Mouse (Mus musculus) layer of hippocampus, adult 18-20 months (tissue): ENCODE data around the gene Myl6b. TPM values are rescaled to one million over a fixed set of nuclear protein-coding genes. Genes with fewer than 3 reads are reported as not detected.
"Not testable (repeated sequence)": the region's sequence is repeated elsewhere in the genome, so short reads cannot be mapped to it uniquely, and the experiment has no call there.

Experiments used
- DNase-seq, 2 experiments: peaks; one replicate each; pipeline ENCODE4 v3.0.0; 2022; ENCODE audit warnings: low spot score in 2 of 2
- total RNA-seq, 2 experiments: library from RNA; stranded (reverse); gene quantifications; 2 replicates each; pipeline ENCODE4 v1.2.3; 2021

The Myl6b gene
- total RNA-seq, 2 experiments from 2014 or later, result 20.7 to 21.2 TPM

DNA sequence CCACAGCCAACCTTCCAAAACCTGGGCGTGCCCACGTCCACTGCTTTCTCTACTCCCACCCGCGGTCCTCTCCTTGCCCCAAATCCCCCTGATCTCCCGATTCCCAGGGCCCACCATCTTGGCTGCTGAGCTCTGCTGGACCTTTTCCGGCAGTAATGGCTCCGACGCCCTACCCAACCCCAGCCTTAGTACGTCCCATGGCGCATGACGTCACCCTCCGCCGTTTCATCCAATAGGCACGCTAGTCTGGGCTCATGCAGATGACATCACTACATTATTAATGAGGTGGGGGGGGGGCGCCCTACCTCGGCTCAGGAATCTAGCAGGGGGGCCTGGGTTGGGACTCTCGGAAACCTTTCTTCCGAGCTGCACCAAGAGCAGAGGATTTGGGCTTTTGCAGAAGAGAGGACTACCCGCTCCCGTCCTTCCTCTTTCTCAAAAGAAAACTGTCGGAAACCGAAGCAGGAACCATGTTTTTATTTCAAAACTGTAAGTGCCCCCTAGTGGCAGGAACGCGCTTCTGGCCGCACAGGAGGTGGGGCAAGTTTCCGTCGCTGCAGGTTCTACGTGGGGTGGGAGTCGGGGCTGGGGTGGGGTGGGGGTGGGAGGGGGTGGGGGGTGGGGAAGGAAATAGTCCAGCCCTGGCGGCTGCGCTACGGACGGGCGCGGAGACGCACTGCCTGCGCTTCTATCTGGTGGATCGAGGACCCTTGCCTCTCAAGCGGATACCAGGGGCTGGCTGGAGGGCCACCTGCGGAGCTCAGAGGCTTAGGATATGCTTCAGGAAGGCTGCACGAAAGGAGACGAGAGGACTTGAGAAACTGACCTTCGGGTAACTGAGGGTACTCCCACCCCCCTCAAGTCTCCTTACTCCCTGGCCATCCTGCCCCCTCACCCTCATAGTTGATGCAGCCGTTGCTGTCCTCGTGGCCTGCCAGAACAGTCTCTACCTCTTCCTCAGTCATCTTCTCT lies 4.5 kb downstream of the Myl6b start, which contains the start of gene Myl6:
TSS of gene Myl6 (minus strand) at position 451 of the 972 bp plus-strand sequence.
- peak; percentile 94 to 99 for DNase-seq

DNA sequence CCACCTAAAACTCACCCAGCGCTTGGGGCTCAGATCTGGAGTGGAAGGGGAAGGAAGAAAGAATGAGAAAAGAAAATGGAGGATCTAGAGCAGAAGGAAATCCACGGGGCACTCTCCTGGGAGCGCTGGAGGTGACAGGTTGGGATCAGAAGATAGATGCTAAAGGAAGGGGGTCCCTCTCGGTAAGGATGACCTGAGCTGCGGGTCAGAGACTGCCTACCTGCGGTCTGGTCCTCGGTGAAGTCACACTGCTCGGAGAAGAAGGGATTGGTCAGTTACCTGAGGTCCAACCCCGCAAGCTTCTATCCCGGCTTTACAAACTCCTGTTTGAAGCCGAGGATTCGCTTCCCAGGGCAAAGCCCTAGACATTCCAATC lies 5.2 kb downstream of the Myl6b start:
- no peak for DNase-seq

DNA sequence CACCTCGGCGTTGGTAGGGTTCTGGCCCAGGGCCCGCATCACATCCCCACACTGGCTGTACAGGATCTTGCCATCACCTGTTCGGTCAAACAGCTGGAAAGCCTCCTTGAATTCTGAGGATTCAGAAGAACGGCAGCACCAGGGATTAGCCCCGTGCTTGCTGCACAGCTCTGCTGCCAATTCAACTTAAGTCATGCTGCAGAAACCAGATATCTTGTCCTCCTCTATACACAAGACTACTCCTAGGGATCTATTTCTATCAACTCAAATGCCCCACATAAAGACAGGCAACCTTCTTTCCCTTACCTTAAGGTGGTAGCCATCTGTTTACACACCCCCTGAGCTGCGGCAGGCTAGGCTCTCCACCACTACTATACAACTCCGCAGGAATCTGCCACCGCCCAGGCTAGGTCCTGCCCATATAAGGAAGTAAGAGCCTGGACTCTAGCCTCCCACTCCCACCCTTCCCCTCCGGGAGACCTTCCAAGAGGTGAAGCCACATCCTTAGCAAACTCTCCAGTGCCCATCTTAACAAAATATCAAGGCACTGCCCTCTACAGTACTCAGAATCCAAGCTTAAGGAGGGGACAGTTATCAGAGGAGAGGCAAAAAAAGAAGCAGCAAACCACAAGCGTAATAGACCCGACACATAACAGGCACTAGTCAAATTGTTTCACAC lies 5.7 kb downstream of the Myl6b start:
- DNase-seq, result peak in 1 of 2 experiments; percentile 57

DNA sequence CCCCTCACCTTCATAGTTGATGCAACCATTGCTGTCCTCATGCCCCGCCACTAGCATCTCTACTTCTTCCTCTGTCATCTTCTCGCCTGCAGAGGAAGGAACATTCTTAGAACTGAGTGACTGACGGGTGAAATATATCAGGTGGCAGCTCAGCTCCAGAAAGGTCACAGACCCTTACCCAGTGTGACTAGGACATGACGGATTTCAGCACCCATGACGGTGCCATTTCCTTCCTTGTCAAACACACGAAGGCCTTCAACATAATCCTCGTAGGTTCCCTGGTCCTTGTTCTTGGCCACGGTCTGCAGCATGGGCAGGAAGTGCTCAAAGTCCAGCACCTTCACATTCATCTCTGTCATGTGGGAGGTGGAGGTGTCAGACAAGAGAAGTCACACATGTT lies 6.4 kb downstream of the Myl6b start:
- not testable (repeated sequence) for DNase-seq

DNA sequence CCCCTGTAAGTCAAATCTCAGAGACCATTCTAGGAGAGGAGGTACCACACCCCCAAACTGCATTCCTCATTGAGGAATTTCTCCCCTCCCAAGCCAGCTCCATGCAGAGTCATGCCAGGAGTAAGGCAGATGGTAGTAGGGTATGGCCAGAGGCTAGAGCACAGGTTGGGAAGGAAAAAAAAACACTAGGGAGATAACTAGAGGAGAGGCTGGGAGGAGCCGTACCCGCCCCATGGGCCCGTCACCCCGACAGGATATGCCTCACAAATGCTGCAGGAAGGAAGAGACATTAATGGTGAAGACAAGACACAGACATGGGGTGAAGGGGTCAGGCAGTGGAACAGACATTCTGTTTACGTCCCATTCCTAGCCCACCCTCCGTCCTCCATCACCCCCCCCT lies 7.0 kb downstream of the Myl6b start:
- DNase-seq, result peak in 1 of 2 experiments; percentile 23

DNA sequence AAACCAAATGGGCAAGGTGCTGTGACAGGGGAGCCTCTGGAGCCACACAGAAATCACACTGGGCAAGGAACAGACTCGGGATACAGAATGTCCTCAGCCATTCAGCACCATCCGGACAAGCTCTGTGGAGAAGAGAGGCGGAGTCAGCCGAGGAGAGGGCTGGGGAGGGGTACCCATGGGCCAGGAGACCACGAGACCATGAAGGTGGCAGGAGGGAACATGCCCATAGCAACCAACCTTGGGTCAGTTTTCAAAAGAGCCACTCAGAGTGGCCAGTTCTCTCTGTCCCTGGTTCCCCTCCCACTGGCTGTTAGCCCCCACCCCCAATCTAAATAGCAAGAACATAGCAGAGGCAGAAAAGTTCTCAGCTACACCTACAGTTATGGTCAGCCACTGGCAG lies 7.6 kb downstream of the Myl6b start:
- DNase-seq, result no peak

DNA sequence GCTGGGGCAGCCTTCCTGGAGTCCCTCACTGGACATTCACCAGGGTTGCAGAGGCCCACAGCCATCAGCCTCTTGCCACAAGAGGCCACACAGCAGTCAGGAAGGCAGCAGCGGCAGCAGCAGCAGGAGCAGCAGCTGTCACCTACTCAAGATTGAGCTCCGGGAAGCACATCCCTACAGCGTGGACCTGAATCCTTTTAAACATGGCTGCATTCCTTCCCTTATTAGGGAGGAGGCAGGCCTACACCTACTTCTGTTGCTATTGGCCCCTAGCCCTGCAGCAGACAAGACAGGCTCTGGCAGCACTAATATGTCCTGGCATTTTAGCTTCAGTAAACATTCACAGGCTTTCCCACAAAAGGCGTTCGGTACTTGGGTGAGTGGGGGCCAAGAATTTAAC lies 8.3 kb downstream of the Myl6b start:
- DNase-seq, result peak in 1 of 2 experiments; percentile 52

DNA sequence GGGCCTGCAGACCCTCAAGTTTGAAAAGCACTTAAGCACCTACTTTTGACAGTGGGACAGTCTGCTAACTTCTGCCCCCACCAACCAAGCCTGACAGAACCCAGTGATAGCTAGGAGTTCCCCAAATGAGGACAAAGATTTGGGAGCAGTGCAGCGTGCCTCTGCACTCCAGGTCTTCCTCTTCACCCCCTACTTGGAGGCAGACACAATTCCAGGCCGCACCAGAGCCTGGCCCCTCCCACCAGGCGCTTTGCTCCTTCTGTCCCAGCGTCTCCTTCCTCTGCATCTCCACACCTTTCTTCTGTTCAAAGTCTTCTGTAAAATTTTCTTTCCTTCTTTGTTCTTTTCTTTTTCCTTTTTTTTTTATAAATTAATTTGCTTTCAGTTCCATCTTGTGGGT lies 8.7 kb downstream of the Myl6b start:
- no peak for DNase-seq

DNA sequence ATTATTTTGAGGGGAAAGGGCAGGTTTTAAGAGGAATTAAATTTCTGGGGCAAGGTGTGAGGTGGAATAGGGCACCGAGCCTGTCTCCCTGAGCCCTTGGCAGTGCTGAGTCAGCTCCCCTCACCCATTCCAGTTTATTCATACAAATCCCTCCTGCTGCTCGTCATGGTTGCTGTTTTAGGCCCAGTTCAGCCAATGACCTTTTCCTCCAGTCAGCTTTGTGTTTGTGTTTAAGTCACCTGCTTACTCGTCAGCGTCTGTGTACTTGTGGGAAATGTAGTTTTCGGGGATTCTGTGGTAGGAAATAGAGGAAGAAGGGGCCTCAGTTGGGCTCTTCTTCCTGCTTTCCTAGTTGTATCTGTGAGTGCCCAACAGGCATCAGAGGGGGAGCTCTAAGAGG lies 9.1 kb downstream of the Myl6b start:
- peak in 1 of 2 experiments; percentile 20 for DNase-seq

DNA sequence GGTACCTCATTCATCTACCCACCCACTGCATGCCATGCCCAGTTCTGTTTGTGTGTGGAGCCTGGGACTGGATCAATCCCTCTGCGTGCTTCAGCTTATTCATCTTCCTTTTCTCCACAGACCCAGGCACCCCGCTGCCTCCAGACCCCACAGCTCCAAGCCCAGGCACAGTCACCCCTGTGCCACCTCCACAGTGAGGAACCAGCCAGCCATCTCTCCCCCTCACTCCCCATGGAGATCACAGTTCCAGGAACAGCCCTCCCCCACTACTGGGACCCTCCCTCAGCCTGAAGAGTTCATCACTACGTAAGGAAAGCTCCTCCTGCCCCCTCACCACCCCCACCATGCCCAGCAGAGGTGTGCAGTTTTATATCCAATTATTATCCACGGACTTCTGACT lies 9.7 kb downstream of the Myl6b start:
- no peak for DNase-seq

DNA sequence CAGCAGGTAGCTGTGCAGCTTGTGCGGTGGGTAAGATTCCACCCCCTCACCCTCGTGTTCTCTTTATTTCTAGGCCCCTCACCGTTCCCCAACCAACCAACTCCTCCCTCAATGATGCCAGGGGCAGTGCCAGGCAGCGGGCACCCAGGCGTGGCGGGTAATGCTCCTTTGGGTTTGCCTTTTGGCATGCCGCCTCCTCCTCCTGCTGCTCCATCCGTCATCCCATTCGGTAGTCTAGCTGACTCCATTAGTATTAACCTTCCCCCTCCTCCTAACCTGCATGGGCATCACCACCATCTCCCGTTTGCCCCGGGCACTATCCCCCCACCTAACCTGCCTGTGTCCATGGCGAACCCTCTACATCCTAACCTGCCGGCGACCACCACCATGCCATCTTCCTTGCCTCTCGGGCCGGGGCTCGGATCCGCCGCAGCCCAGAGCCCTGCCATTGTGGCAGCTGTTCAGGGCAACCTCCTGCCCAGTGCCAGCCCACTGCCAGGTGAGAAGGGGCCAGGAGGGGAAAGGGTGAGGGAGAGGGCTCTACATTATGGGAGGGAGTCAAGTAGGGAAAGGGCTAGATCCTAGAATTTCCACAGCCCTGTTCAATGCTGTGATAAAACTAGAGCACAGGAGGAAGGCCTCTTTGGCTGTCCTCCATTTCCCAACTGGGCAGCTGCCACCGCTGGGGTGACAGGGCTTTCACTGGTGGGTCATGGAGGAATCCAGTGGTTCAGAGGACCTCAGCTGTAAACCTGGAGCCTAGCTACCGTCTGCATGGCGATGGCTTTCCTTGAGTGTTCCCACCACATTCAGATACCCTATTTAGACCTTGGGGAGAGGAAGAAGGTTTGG lies 10.4 kb downstream of the Myl6b start:
- no peak for DNase-seq

DNA sequence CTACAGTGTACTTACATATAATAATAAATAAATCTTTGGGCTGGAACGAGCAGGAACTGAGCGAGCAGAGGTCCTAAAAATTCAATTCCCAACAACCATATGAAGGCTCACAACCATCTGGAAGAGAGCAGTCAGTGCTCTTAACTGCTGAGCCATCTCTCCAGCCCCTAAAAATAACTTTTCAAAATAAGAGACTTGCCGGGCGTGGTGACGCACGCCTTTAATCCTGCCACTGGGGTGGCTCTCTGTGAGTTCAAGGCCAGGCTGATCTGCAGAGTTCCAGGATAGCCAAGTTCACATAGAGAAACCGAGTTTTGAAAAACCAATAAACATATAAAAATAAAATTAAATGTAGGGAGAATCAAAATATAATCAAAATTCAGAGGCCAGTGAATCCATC lies 12.1 kb downstream of the Myl6b start:
- DNase-seq, result no peak

DNA sequence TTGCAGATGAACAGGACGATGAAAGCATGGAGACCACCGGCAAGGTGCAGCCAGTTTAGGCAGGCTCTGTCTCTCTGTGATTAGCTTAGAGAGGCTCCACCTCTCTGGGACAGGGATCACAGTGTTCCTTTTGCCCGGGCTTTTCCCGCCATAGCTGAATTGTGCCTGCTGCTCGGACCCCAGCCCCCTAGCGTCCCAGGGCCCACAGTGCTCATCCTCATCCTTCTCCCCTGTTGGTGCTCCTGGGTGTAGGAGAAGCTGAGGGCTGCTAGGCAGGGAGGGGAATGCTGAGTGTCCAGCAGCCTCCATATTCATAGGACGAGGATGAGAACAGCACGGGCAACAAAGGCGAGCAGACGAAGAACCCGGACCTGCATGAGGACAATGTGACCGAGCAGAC lies 24.1 kb downstream of the Myl6b start:
- DNase-seq, result no peak

DNA sequence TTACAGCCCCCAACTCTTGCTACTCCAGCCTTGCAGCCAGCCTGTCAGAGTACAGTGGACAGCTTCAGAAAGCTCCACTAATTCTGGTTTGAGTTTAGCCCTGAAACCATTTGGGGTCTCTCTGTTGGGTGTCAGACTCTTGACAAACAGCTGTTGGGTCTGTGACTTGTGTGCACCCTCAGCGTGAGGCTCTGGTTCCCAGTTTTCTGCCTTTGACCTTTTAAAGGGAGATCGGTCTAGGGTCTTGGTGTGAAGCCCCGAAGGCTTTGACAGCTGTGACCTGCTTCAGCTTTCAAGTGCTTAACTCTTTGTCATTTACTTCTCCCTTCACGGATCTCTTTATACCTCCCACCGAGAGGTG lies 38.2 kb downstream of the Myl6b start:
- no peak for DNase-seq

DNA sequence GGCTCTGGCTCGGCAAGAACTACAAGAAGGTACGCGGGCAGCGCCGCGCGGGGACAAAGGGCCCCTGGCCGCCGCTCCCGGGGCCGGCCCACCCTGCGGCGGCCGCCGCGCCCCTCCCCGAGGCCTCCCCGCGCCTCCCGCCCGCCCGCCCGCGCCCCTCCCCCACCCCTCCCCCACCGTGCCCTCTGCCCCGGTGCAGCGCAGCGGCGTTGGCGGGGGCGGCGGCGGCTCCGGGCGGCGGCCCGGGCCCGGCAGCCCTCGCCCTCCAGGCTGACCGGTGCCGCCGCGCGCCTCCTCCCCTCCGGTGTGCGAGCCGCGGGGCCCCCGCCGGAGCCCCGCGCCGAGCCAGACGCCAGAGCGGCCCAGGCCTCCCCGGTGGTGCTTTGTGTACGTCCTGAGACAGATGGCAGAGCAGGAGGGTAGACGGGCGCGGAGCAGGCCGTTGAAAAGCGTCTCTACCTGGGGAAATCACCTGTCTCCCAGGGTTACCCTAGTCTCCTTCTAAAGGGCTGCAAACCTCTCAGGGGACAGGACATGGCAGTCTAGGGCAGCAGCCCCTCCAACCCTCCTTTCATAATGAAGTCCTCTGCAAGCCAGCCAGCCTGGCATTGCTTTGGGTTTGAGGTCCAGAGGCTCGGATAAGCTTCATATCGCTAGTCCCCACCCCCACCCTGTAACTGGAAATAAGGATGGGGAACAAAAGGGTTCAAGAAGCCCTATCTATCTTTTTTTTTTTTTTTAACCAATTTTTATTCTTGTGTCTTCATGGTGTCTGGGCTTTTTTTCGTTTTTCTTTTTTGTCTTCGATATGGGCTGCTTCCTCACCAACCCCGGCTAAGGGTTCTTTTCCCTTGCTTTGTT lies 38.8 kb downstream of the Myl6b start:
- peak in 1 of 2 experiments; percentile 45 for DNase-seq

DNA sequence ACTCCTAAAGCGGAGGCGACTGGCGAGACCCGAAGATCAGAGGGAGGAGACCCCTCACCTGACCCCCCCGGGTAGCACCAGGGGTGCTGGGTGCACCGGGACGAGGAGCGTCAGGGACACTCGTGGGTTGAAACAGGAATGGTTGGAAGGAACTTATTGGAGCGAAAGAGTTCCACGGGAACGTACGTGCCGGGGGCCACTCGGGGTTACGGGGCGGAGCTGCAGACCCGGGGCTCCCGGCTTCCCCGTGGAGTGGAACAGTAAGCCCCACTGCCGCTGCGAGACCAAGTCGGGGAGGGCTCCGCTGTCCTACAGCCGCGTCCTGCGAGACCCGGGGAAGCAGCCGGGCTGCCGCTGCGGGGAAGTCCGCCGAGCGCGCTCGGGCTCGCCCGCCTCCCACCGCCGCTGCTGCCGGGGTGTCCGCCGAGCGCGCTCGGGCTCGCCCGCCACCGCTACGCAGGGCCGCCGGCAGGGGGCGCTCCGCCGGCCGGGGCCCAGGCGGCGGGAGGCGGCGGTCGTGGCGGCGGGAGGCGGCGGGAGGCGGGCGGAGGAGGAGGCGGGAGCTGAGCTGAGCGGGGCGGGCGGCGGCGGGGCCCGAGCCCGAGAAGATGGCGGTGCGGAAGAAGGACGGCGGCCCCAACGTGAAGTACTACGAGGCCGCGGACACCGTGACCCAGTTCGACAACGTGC lies 39.6 kb downstream of the Myl6b start, which contains the start of gene Smarcc2:
TSS of gene Smarcc2 (plus strand) at position 530 of the 690 bp plus-strand sequence.
- peak; percentile 72 to 82 for DNase-seq

DNA sequence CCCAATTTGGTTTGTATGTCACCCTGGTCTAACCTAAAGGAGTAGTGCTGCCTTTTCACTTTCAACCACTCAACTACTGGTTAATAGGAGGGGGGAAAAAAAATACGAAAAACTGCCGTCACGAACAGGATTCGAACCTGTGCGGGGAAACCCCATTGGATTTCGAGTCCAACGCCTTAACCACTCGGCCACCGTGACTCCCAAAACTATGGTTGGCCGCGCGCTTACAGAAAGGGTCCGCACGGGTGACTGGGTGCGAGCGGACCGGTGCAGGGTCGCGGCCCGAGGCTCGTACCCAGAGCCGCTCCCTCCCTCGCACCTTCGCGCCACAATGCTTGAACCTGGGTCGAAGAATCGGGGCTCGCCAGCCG lies 40.2 kb downstream of the Myl6b start:
- peak; percentile 85 to 95 for DNase-seq

DNA sequence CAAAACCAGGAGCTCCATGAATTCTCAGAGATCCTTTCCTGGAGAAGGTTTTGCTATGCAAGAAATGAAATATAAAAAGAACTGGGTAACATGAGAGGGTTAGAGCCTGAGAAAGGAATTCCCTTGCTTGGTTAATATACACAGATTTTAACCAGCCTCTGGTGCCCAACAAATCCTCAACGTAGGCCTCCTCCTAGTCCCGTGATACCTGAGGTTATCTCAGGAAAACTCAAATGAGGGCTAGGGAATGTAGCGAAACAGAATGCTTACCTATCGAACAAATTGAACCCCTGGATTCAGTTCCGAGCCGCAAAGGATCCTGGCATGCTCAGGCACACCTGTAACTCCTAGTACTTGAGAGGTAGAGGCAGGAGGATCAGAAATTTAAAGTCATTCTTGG lies 40.8 kb downstream of the Myl6b start:
- DNase-seq, result no peak

DNA sequence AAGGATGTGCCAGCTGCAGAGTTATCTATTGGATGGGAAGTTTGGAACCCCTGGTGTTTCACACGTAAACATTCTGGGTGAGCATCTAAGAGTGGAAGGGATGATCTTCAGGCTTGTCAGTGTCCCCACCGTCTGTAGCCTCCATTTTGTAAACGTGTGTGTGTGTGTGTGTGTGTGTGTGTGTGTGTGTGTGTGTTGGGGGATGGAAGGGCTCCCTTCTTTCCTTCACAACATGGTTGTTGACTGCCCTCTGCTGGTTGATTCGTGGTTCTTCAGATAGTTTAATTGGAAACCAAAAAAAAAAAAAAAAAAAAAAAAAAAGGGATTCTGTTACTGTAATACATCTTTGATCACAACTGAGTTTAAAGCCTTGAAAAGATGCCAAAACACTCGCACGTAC lies 43.2 kb downstream of the Myl6b start:
- peak in 1 of 2 experiments; percentile 76 for DNase-seq

DNA sequence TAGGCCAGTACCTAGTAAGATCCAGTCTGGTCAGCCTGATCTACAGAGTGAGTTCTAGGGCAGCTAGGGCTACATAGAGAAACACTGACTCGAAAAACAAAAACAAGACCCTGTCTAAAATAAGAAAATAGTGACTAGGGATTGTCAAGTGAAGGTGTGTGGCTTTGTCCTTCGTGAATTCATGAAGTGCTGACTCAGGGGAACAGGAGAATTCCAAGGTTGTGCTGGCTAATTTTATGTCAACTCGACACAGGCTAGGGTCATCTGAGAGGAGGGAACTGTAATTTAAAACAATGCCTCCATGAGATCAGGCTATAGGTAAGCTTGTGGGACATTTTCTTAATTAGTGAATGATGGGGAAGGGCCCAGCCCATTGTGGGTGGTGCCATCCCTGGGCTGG lies 44.0 kb downstream of the Myl6b start:
- no peak for DNase-seq
